Mouse (Mus musculus) midbrain, embryonic 16.5 days (tissue): ENCODE results near the gene Ngp. TPM values are rescaled to one million over a fixed set of nuclear protein-coding genes. Genes with fewer than 3 reads are reported as not detected.

ENCODE experiments used
- ATAC-seq: fragments of 200-750 bp; cut with Nextera tagmentation; 2 replicates; pipeline ENCODE4 v1.8.0; 2017; ENCODE audit warnings: moderate TSS enrichment
- H3K27ac ChIP-seq: fragments of 300-500 bp; sonication (generic); 2 replicates; pipeline ENCODE4 v1.5.1; 2014; ENCODE audit warnings: mild to moderate bottlenecking, low read length, mixed read lengths
- H3K27me3 ChIP-seq: fragments of 300-500 bp; sonication (generic); 2 replicates; pipeline ENCODE4 v1.6.1; 2014; ENCODE audit warnings: low read depth, low read length, mixed read lengths; ENCODE audit not compliant: control insufficient read depth, insufficient read depth
- H3K36me3 ChIP-seq: fragments of 300-500 bp; sonication (generic); 2 replicates; pipeline ENCODE4 v1.6.1; 2014; ENCODE audit warnings: mild to moderate bottlenecking, low read length, moderate library complexity, mixed read lengths; ENCODE audit not compliant: control insufficient read depth, insufficient read depth
- H3K4me1 ChIP-seq: fragments of 300-500 bp; sonication (generic); 2 replicates; pipeline ENCODE4 v1.6.1; 2014; ENCODE audit warnings: mild to moderate bottlenecking, low read length, mixed read lengths; ENCODE audit not compliant: control insufficient read depth, insufficient read depth
- H3K4me2 ChIP-seq: fragments of 300-500 bp; sonication (generic); 2 replicates; pipeline ENCODE4 v1.6.1; 2014; ENCODE audit warnings: mild to moderate bottlenecking, low read length, mixed read lengths
- H3K4me3 ChIP-seq: fragments of 300-500 bp; sonication (generic); 2 replicates; pipeline ENCODE4 v1.5.1; 2014; ENCODE audit warnings: low read depth, mild to moderate bottlenecking, low read length, moderate library complexity, mixed read lengths
- H3K9ac ChIP-seq: fragments of 300-500 bp; sonication (generic); 2 replicates; pipeline ENCODE4 v1.6.1; 2014; ENCODE audit warnings: low read depth, low read length, mixed read lengths
- H3K9me3 ChIP-seq: fragments of 300-500 bp; sonication (generic); replicated peaks from 2 replicates; pipeline ENCODE4 v1.6.1; 2014; ENCODE audit warnings: mild to moderate bottlenecking, low read length, mixed read lengths; ENCODE audit not compliant: control insufficient read depth, poor library complexity, severe bottlenecking
- WGBS: fragments of 180-500 bp; shearing (Covaris S2); extraction: QIAGEN DNeasy Blood & Tissue Kit; methylation state at CpG from one replicate; pipeline ENCODE4 v1.1.7; 2014; 5-methylcytosine and 5-hydroxymethylcytosine counted together
- polyA plus RNA-seq: library from polyadenylated mRNA; unstranded; fragments of >200 nt; fragmentation: Nextera tagmentation; extraction: Ambion mirVana; gene quantifications from 2 replicates; pipeline ENCODE4 v1.2.1, GENCODE M21; 2015

Ngp gene
- polyA plus RNA-seq, 1 experiment from 2014 or later = 1.4 TPM

- Histone ChIP-seq H3K4me3 (no peak overlapping the region), H3K9me3 (no peaks in the 10 kb centered on the region), H3K4me1 (peaks cover 13% of the 10 kb centered on the region), H3K36me3 (no peaks in the 10 kb centered on the region), H3K27ac (no peak overlapping the region), H3K4me2 (no peak overlapping the region), H3K27me3 (no peaks in the 10 kb centered on the region), H3K9ac (no peak overlapping the region)
- 49% methylated on average over 6 of the region's 6 CpGs for WGBS
- ATAC-seq = no peak
Measured at GRCm38 (mm10) chr9:110410908-110411887, 8.3 kb upstream of the Ngp start.

- no peak for ATAC-seq
- Histone ChIP-seq H3K4me2 (no peak overlapping the region), H3K4me3 (no peak overlapping the region), H3K9ac (no peak overlapping the region), H3K9me3 (no peaks in the 10 kb centered on the region), H3K27me3 (no peaks in the 10 kb centered on the region), H3K4me1 (peaks cover 5% of the 10 kb centered on the region), H3K27ac (no peak overlapping the region), H3K36me3 (no peaks in the 10 kb centered on the region)
- 84% methylated on average over 7 of the region's 7 CpGs for WGBS
Measured at GRCm38 (mm10) chr9:110412926-110413325, 6.6 kb upstream of the Ngp start.

GRCm38 (mm10) chr9:110413785-110414184 is 5.8 kb upstream of the Ngp start:
- H3K4me1 ChIP-seq = peaks cover 3% of the 10 kb centered on the region
- no peak overlapping the region for H3K9ac ChIP-seq
- H3K4me3 ChIP-seq = no peak overlapping the region
- ATAC-seq = no peak
- no peaks in the 10 kb centered on the region for H3K27me3 ChIP-seq
- no peak overlapping the region for H3K27ac ChIP-seq
- no peaks in the 10 kb centered on the region for H3K36me3 ChIP-seq
- no peak overlapping the region for H3K4me2 ChIP-seq
- 47% methylated on average over 9 of the region's 9 CpGs for WGBS
- H3K9me3 ChIP-seq = no peaks in the 10 kb centered on the region

GRCm38 (mm10) chr9:110431241-110431640 is 11.7 kb downstream of the Ngp start:
- no peak overlapping the region for H3K27ac ChIP-seq
- no peak overlapping the region for H3K4me3 ChIP-seq
- no peak for ATAC-seq
- H3K9me3 ChIP-seq = no peaks in the 10 kb centered on the region
- whole genome bisulfite sequencing = 76% methylated on average over 8 of the region's 8 CpGs
- H3K4me1 ChIP-seq = no peaks in the 10 kb centered on the region
- H3K4me2 ChIP-seq = no peak overlapping the region
- H3K27me3 ChIP-seq = no peaks in the 10 kb centered on the region
- peaks cover 30% of the 10 kb centered on the region for H3K36me3 ChIP-seq
- H3K9ac ChIP-seq = no peak overlapping the region

- H3K9ac ChIP-seq = no peak overlapping the region
- no peaks in the 10 kb centered on the region for H3K4me1 ChIP-seq
- peaks cover 37% of the 10 kb centered on the region for H3K36me3 ChIP-seq
- H3K4me2 ChIP-seq = no peak overlapping the region
- ATAC-seq = no peak
- H3K9me3 ChIP-seq = no peaks in the 10 kb centered on the region
- no peaks in the 10 kb centered on the region for H3K27me3 ChIP-seq
- no peak overlapping the region for H3K4me3 ChIP-seq
- no peak overlapping the region for H3K27ac ChIP-seq
- 96% methylated on average over 2 of the region's 2 CpGs for WGBS
Measured at GRCm38 (mm10) chr9:110433045-110433444, 13.5 kb downstream of the Ngp start.

GRCm38 (mm10) chr9:110436041-110436440 is 16.5 kb downstream of the Ngp start:
- peaks cover 29% of the 10 kb centered on the region for H3K36me3 ChIP-seq
- H3K27me3 ChIP-seq = no peaks in the 10 kb centered on the region
- H3K4me1 ChIP-seq = no peaks in the 10 kb centered on the region
- no peak overlapping the region for H3K27ac ChIP-seq
- H3K9ac ChIP-seq = no peak overlapping the region
- ATAC-seq = no peak
- WGBS = 95% methylated on average over 11 of the region's 11 CpGs
- H3K9me3 ChIP-seq = no peaks in the 10 kb centered on the region
- H3K4me2 ChIP-seq = no peak overlapping the region
- H3K4me3 ChIP-seq = no peak overlapping the region

- no peak overlapping the region for H3K27ac ChIP-seq
- H3K9ac ChIP-seq = no peak overlapping the region
- H3K27me3 ChIP-seq = no peaks in the 10 kb centered on the region
- H3K9me3 ChIP-seq = no peaks in the 10 kb centered on the region
- H3K4me3 ChIP-seq = no peak overlapping the region
- no peaks in the 10 kb centered on the region for H3K4me1 ChIP-seq
- 60% methylated on average over 4 of the region's 5 CpGs for WGBS
- no peak overlapping the region for H3K4me2 ChIP-seq
- H3K36me3 ChIP-seq = peaks cover 23% of the 10 kb centered on the region
- no peak for ATAC-seq
Measured at GRCm38 (mm10) chr9:110440049-110440448, 20.5 kb downstream of the Ngp start.

GRCm38 (mm10) chr9:110440559-110440958 is 21.0 kb downstream of the Ngp start:
- no peak overlapping the region for H3K4me3 ChIP-seq
- no peaks in the 10 kb centered on the region for H3K27me3 ChIP-seq
- H3K27ac ChIP-seq = no peak overlapping the region
- peaks cover 21% of the 10 kb centered on the region; the same call in 1 of the 2 replicates for H3K36me3 ChIP-seq
- H3K4me1 ChIP-seq = no peaks in the 10 kb centered on the region
- H3K9ac ChIP-seq = no peak overlapping the region
- no peak for ATAC-seq
- no peak overlapping the region for H3K4me2 ChIP-seq
- WGBS = 90% methylated on average over 6 of the region's 6 CpGs
- H3K9me3 ChIP-seq = no peaks in the 10 kb centered on the region

- 0 out of 2 replicates have a peak, but pooled peaks have one; percentile 42 for ATAC-seq
- no peaks in the 10 kb centered on the region for H3K27me3 ChIP-seq
- H3K27ac ChIP-seq = no peak overlapping the region
- 79% methylated on average over 15 of the region's 15 CpGs for WGBS
- no peak overlapping the region for H3K4me3 ChIP-seq
- H3K9ac ChIP-seq = no peak overlapping the region
- H3K36me3 ChIP-seq = peaks cover 3% of the 10 kb centered on the region; the same call in 1 of the 2 replicates
- H3K4me1 ChIP-seq = no peaks in the 10 kb centered on the region
- H3K9me3 ChIP-seq = no peaks in the 10 kb centered on the region
- H3K4me2 ChIP-seq = no peak overlapping the region
Measured at GRCm38 (mm10) chr9:110448356-110448755, 28.8 kb downstream of the Ngp start.
